Mouse (Mus musculus) lung, postnatal 10 days (tissue): ENCODE results near the gene Gm21440.
"Not testable (repeated sequence)": the region's sequence is repeated elsewhere in the genome, so short reads cannot be mapped to it uniquely, and the experiment has no call there.

Source experiments
- DNase-seq: peaks from one replicate; pipeline ENCODE4 v3.0.0; 2021

The Gm21440 gene

DNA sequence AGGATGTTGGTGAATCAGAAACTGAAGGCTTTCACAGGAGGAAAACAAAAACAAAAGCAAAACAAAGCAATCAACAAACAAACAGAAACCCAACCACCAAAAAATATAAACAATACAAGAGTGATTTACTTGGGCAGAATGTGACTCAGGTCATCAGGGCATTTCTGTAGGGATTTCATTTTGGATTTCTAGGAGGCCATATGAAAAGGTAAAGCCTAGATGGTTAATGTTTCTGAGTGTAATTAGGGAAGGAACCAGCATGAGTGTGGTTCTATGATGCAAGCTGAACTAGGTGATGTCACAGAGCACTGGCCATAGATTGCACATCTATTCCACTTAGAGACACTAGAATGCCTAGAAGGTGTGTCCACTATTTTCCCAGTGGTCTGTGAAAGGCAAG is at the start of gene Gm21440, which contains the start of gene Gm21454:
Gm21440 (plus strand) TSS at position 301 of the 400 bp plus-strand sequence.
Gm21454 (plus strand) TSS at position 352 of the 400 bp plus-strand sequence.
- DNase-seq: not testable (repeated sequence)

GRCm38 (mm10) chrY:13223828-13224227 is 28.4 kb upstream of the Gm21440 start, which contains the start of gene Gm21828:
Gene Gm21828, minus strand, starts transcription at chrY:13223928.
- not testable (repeated sequence) for DNase-seq
